1 mouse cellular context compared by ENCODE assay signal in the genomic region with DNA sequence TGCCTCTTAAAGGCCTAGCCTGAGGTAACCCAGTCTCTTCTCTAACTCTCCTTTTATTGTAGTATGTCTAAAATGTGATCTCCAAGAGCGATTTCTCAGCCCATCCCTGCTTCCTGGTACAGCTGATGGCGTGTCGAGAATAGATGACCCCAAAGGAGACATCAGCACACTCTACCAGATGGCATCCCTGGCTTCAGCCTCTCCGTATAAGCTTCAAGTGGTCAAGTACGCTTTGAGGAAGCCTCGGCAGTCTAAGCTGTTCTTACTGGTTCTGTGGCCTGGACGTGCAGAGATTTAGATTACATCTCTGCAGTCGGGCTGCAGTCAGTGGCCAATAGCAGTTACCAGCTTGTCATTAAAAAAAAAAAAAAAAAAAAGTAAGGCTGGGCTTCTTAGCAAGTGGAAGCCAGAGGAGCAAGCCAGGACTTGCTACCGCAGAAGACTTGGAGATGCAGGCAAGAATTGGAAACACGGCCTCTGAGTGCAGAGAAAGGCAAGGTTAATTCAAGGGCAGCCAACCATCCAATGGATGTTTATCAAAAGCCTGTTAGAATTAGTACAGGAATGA.
TF ChIP-seq lines count a peak whose summit lies in the region.

No protein-coding gene starts in this region.

TF ChIP-seq in CH12.LX, 34 proteins besides CTCF, POLR2A, EP300 and RAD21:
- TF ChIP-seq ZNF384 (IDR thresholded peaks at IDR 0.05; ENCODE audit: low read depth, low read length) (peak; percentile 64), CHD1 (IDR thresholded peaks at IDR 0.05; ENCODE audit: low read depth, low read length) (peak; percentile 73; the same call in 1 of the 2 replicates), NRF1 (IDR thresholded peaks at IDR 0.05; ENCODE audit: low read depth, low read length) (no peak)
